Mouse (Mus musculus) kidney, adult 18-20 months (tissue): ENCODE data around the gene Rasl11a.

Source experiments
- DNase-seq: peaks from one replicate; pipeline ENCODE4 v3.0.0; 2021

The Rasl11a gene

DNA sequence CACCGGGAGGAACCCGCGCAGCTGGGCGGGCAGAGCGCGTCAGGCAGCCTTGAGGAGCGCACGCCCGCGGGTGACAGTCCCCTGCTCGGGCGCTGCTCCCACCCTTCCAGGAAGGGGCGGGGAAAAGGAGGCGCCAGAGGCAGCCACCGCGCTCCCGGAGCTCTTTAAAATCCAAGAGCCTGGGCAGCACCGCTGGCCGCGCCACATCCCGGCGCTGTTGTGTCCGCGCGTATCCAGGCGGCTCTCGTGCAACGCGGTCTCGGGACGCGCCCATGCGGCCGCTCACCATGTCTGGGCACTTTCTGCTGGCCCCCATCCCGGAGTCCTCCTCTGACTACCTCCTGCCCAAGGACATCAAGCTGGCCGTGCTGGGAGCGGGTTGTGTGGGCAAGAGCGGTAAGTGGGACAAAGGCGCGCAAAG lies at the start of gene Rasl11a:
Rasl11a (plus strand) TSS at position 127 of the 421 bp plus-strand sequence.
- DNase-seq: peak; percentile 82

GRCm38 (mm10) chr5:146795728-146796127 lies 49.1 kb upstream of the Rasl11a start:
- DNase-seq: no peak

GRCm38 (mm10) chr5:146798031-146798430 lies 46.8 kb upstream of the Rasl11a start:
- DNase-seq: no peak

DNA sequence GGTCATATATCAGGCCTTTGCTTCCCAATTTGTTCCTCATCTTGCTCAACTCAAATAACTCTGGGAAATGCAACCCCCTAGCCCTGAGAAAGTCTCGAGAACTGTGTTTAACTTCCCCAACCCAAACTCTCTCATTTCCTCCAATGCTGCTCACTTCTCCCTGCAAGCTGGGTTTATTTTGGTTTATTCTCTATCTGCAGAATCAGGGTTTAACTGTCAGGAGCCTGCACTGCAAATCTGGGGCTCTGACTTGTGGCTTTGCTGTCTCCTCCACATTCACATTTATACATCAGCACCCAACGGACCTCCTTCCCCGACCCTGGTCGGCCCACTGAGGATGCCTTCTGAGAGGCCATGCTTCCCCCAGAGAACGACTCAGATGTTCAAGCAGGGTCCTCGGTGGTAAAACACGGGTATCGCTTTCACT lies 38.9 kb upstream of the Rasl11a start:
- DNase-seq: no peak

DNA sequence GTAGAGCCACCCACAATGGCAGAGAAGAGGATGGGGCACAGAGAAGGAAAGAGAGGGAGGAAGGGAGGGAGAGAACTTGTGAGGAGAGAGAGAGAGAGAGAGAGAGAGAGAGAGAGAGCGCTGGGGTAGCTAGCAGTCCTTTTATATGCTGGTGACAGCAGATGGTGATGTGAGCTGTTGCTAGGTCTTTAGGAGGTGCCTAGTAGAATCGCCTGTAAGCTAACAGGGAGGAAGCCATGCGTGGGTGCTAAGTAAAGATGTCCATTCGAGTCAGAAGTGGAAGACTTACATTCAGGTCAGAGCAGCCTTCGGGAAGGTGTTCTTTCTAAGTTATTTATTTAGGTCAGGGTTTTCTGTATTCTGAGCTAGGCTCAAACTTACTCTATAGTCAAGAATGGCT lies 34.9 kb upstream of the Rasl11a start:
- DNase-seq: no peak

DNA sequence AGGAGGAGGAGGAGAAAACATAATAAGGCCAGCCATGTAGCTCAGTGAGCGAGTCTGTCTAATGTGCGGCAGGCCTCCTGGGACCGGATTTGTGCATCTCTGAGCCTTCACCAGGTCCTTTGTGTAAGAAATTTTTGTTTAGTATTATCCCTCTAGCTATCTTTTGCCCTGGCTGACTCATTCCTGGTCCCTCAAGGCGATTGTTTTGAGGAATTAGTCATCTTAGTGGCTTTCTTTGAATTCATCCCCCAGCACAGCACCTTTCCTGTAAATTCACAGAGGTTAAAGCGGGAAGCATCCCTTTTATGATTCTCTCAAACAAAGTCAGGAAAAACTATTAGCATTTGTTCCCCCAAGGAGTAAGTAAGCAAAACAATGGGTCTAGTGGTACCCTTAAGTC lies 32.0 kb upstream of the Rasl11a start:
- DNase-seq: no peak

GRCm38 (mm10) chr5:146813421-146813820 lies 31.4 kb upstream of the Rasl11a start:
- no peak for DNase-seq

GRCm38 (mm10) chr5:146815394-146815793 lies 29.5 kb upstream of the Rasl11a start:
- DNase-seq: no peak

DNA sequence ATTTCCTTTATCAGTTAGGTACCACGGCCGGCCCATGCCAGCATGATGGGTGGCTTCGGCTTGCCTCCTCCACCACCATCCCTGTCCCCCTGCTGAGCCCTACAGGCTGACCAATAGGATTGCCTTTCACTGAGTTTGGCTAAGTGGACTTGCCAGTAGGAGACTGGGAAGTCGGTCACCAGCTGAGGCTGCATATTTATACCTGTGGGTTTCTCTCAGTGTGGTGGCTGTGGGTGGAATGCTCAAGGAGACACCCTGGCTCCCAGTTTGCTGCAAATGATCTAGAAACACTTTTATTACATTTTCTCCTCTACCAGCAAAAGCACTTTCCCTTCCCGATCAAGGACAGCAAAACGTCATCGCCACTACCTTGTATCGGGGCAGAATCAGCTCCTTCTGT lies 27.3 kb upstream of the Rasl11a start:
- no peak for DNase-seq

- peak; percentile 23 for DNase-seq
Measured at GRCm38 (mm10) chr5:146818906-146819623, 25.8 kb upstream of the Rasl11a start.

GRCm38 (mm10) chr5:146823005-146823404 lies 21.9 kb upstream of the Rasl11a start:
- DNase-seq: no peak

GRCm38 (mm10) chr5:146829528-146829927 lies 15.3 kb upstream of the Rasl11a start:
- no peak for DNase-seq

GRCm38 (mm10) chr5:146832435-146832768 lies 12.5 kb upstream of the Rasl11a start:
- no peak for DNase-seq

DNA sequence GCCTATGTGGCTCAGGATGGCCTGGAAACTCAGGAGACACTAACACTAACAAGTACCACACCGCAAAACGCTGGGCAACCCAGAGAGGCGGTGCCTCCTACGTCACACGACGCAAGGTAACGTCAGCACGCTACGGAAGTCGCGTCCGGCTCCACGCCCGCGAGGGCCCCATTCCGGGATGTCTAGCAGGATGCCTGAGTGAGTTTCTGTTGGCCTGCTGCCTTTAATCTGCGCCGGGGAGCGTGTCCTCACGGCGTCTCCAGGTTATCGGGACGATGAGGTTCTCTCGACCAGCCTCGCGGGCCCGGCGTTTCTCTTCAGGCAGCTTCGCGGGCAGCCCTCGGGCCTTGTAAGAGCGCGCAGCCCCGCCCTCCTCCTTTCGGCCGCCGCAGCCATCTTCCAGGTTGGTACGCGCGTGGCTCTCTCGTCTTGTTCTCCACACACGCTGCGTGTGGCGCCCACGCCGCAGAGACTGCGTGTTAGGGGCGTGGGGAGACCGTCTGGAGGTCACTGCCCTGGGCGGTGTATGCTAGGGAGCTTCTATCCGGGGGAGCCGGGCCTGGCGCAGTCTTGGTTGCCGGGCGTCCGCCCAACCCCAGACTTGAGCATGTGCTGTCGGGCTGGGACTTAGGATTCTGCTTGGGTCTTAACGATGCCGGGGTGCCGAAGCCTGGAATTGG lies 12.0 kb upstream of the Rasl11a start, which contains the start of gene Rpl21:
Rpl21 (plus strand) TSS at position 122 of the 680 bp plus-strand sequence.
- peak; percentile 98 for DNase-seq

DNA sequence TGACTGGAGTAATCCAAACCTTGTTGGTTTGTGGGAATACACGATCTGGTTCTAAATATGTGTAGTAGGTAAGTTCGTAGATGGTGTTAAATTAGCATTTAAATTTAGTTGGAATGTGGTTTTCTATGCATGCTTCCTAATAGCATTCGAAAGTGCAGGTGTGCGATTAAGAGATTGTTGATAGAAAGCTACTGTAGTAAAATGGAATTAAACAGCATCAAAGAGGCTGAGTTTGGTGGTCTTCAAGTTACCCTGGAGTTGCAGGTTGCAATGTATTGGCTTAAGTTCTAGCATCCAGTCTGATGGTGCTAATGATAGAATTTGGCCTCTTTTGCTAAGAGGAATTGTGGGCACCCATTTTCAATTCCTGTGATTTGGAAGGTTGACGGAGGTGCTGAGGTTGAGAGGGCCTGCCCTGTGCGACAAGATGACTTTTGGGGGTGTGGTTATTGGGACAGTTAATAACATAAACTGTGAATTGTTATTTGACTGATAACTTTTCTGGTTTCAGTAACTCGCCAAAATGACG lies 11.1 kb upstream of the Rasl11a start:
- DNase-seq: no peak

DNA sequence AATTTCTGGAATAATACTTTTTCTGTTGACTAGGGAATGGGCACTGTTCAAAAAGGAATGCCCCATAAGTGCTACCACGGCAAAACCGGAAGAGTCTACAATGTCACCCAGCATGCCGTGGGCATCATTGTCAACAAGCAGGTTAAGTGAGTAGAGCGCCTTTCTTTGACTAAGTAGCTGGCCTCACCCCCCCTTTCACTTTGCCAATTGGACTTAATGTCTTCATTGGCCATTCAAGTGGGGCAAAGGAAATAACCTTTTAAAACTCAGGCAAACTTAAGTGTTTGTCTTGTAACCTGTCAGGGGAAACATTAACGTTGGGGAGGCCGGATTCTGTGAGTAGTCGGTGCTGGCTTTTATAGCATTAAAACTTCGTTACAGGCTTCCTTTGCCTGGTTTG lies 9.9 kb upstream of the Rasl11a start:
- no peak for DNase-seq

GRCm38 (mm10) chr5:146837967-146838720 lies 6.7 kb upstream of the Rasl11a start:
- no peak for DNase-seq

- no peak for DNase-seq
Measured at GRCm38 (mm10) chr5:146838836-146839648, 5.8 kb upstream of the Rasl11a start.

DNA sequence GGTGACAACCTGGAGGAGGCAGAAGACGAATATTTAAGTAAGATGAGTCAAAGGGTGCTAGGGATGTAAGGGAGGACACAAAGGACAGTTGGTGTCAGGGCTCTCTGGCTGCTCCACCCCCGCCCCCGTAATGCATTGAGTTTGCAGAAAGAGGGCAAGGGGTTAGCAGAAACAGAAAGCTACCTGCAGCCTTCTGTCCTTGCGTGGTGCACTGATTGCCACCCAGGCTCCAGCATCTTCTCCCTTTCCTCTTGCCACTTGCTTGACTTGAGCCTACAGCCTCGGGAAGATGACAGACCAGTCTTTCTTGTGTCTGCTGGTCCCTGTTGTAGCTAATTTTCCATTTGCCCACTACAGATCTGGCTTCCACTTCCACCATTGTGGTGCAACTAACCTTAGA lies 5.1 kb upstream of the Rasl11a start:
- no peak for DNase-seq

DNA sequence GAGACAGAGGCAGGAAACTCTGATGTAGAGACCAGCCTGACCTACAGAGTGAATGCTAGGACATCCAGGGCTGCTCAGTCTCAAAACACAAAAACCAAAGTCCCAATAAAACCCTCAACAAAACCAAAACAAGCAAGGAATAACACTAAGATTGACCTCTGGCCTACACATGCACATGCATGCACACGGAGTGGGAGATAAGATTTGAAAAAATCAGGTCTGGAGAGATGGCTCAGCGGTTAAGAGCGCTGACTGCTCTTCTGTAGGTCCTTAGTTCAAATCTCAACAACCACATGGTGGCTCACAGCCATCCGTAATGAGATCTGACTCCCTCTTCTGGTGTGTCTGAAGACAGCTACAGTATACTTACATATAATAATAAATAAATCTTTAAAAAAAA lies 4.4 kb upstream of the Rasl11a start:
- DNase-seq: no peak

- DNase-seq: no peak
Measured at GRCm38 (mm10) chr5:146841301-146841700, 3.6 kb upstream of the Rasl11a start.

GRCm38 (mm10) chr5:146841996-146842395 lies 2.9 kb upstream of the Rasl11a start:
- no peak for DNase-seq
